Mouse (Mus musculus) myocyte (in vitro differentiated cells): ENCODE data around the gene Tmem248.

Experiments
- CEBPB ChIP-seq: IDR thresholded peaks from 2 replicates; pipeline ENCODE4 v1.6.1; 2011; ENCODE audit warnings: mild to moderate bottlenecking, moderate library complexity; ENCODE audit not compliant: poor library complexity, insufficient read depth, severe bottlenecking
- E2F4 ChIP-seq: IDR thresholded peaks from one replicate; pipeline ENCODE4 v1.6.1; 2011; ENCODE audit warnings: mild to moderate bottlenecking, control low read depth, moderate library complexity; ENCODE audit not compliant: insufficient read depth
- MAX ChIP-seq: IDR thresholded peaks from one replicate; pipeline ENCODE4 v1.6.1; 2011; ENCODE audit warnings: low read depth, mild to moderate bottlenecking, control low read depth
- MYOD1 ChIP-seq, 3 experiments: IDR thresholded peaks; one replicate each; pipeline ENCODE4 v1.6.1; 2011; ENCODE audit warnings: control low read depth in 2 of 3, low read depth in 2 of 3, mild to moderate bottlenecking in 2 of 3, moderate library complexity in 1 of 3; ENCODE audit not compliant: insufficient read length in 2 of 3, control insufficient read depth in 1 of 3
- POLR2A ChIP-seq: IDR thresholded peaks from one replicate; pipeline ENCODE4 v1.6.1; 2011; ENCODE audit warnings: low read depth, mild to moderate bottlenecking, control low read depth, moderate library complexity; ENCODE audit not compliant: insufficient read length
- REST ChIP-seq: IDR thresholded peaks from one replicate; pipeline ENCODE4 v1.6.1; 2011; ENCODE audit warnings: mild to moderate bottlenecking, control low read depth, moderate library complexity; ENCODE audit not compliant: insufficient read depth, insufficient read length
- SRF ChIP-seq: IDR thresholded peaks from one replicate; pipeline ENCODE4 v1.6.1; 2011; ENCODE audit warnings: low read depth; ENCODE audit not compliant: control insufficient read depth, insufficient read length
- TCF12 ChIP-seq: IDR thresholded peaks from one replicate; pipeline ENCODE4 v1.6.1; 2011; ENCODE audit warnings: mild to moderate bottlenecking, control low read depth; ENCODE audit not compliant: poor library complexity, insufficient read depth, severe bottlenecking
- TCF3 ChIP-seq: IDR thresholded peaks from one replicate; pipeline ENCODE4 v1.6.1; 2011; ENCODE audit warnings: low read depth, control low read depth; ENCODE audit not compliant: insufficient read length
- USF1 ChIP-seq: IDR thresholded peaks from one replicate; pipeline ENCODE4 v1.6.1; 2011; ENCODE audit warnings: low read depth, mild to moderate bottlenecking, control low read depth, moderate library complexity

DNA sequence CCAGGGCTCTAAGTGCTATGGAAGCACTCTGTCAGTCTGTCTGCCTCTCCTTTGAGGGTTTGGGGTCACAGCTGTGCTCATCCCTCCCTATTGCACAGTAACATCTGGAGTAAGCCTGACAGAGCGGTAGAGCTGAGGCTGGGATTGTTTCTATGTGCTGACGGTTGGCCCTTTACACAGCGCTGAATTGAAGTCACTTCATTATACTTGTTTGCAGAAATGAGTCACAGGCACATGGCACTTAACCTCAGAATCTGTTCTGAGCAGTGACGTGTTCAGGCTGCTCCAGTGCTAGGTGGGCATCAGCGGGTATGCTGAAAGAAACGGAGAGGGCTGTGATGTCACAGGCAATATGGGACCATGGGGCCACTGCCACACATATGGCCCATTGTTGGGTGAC, 56.2 kb downstream of the Tmem248 start:
- TF ChIP-seq POLR2A (no peak), E2F4 (no peak), REST (no peak), TCF12 (no peak), USF1 (no peak), MYOD1 (IDR thresholded peaks at IDR 0.05; ENCODE audit: control insufficient read depth in 1 of 3, insufficient read length in 2 of 3, low read depth in 2 of 3) (no peak), TCF3 (no peak), SRF (no peak), MAX (no peak), CEBPB (no peak)
